Mouse (Mus musculus) heart, postnatal 0 days (tissue): Measurements from ENCODE around the gene Tada2b. TPM values are rescaled to one million over a fixed set of nuclear protein-coding genes. Genes with fewer than 3 reads are reported as not detected.

Source experiments
- ATAC-seq: fragments of 200-750 bp; cut with Nextera tagmentation; 2 replicates; pipeline ENCODE4 v1.8.0; 2017; ENCODE audit warnings: low read depth, moderate number of reproducible peaks, moderate library complexity; ENCODE audit not compliant: insufficient read depth
- DNase-seq: peaks from one replicate; pipeline ENCODE4 v3.0.0-alpha.2; 2016; ENCODE audit warnings: low spot score
- H3K27ac ChIP-seq: fragments of 300-500 bp; sonication (generic); 2 replicates; pipeline ENCODE4 v1.5.1; 2014; ENCODE audit warnings: low read depth, mild to moderate bottlenecking
- H3K27me3 ChIP-seq: fragments of 300-500 bp; sonication (generic); 2 replicates; pipeline ENCODE4 v1.6.1; 2014; ENCODE audit warnings: low read length, mixed read lengths; ENCODE audit not compliant: control insufficient read depth, insufficient read depth
- H3K36me3 ChIP-seq: fragments of 300-500 bp; sonication (generic); replicated peaks from 2 replicates; pipeline ENCODE4 v1.6.1; 2014; ENCODE audit warnings: low read length, mixed read lengths; ENCODE audit not compliant: control insufficient read depth, insufficient read depth
- H3K4me1 ChIP-seq: fragments of 300-500 bp; sonication (generic); 2 replicates; pipeline ENCODE4 v1.6.1; 2014; ENCODE audit warnings: antibody characterized with exemption; ENCODE audit not compliant: control insufficient read depth, insufficient read depth
- H3K4me2 ChIP-seq: fragments of 300-500 bp; sonication (generic); 2 replicates; pipeline ENCODE4 v1.6.1; 2014; ENCODE audit warnings: low read depth, mild to moderate bottlenecking, low read length, moderate library complexity
- H3K4me3 ChIP-seq: fragments of 300-500 bp; sonication (generic); 2 replicates; pipeline ENCODE4 v1.5.1; 2014; ENCODE audit warnings: low read depth, low read length
- H3K9ac ChIP-seq: fragments of 300-500 bp; sonication (generic); replicated peaks from 2 replicates; pipeline ENCODE4 v1.6.1; 2014; ENCODE audit warnings: low read depth, low read length, mixed read lengths
- H3K9me3 ChIP-seq: fragments of 300-500 bp; sonication (generic); replicated peaks from 2 replicates; pipeline ENCODE4 v1.6.1; 2016; ENCODE audit warnings: low read length; ENCODE audit not compliant: control insufficient read depth
- CTCF ChIP-seq: IDR thresholded peaks from 2 replicates; pipeline ENCODE4 v1.5.1; 2016; ENCODE audit warnings: antibody characterized with exemption, control low read depth, low read depth
- EP300 ChIP-seq: IDR thresholded peaks from 2 replicates; pipeline ENCODE4 v1.6.1; 2016; ENCODE audit warnings: antibody characterized with exemption, low read depth
- WGBS: fragments of 180-500 bp; shearing (Covaris S2); extraction: QIAGEN DNeasy Blood & Tissue Kit; methylation state at CpG from one replicate; pipeline ENCODE4 v1.1.7; 2014; 5-methylcytosine and 5-hydroxymethylcytosine counted together
- polyA plus RNA-seq: library from polyadenylated mRNA; unstranded; fragments of >200 nt; fragmentation: Nextera tagmentation; extraction: Ambion mirVana; gene quantifications from 2 replicates; pipeline ENCODE4 v1.2.1, GENCODE M21; 2015
- total RNA-seq: library from RNA; depleted of rRNA; stranded (reverse); fragments of >200 nt; gene quantifications from 2 replicates; pipeline ENCODE4 v1.2.3, GENCODE M21; 2014; ENCODE audit warnings: low replicate concordance

Gene Tada2b
- total and polyA plus RNA-seq, 2 experiments from 2014 or later, result 1.7 to 10.3 TPM

- Histone ChIP-seq H3K27ac (no peak overlapping the region), H3K9ac (no peak overlapping the region), H3K9me3 (no peaks in the 10 kb centered on the region), H3K4me3 (no peak overlapping the region), H3K4me1 (peaks cover 12% of the 10 kb centered on the region; the same call in 1 of the 2 replicates), H3K27me3 (0 out of 2 replicates have a peak, but pooled peaks cover 4% of the 10 kb centered on the region), H3K36me3 (no peaks in the 10 kb centered on the region), H3K4me2 (no peak overlapping the region)
- 17% methylated on average over 7 of the region's 7 CpGs for WGBS
- no peak for DNase-seq
- TF ChIP-seq CTCF (peak; percentile 78), EP300 (no peak)
- no peak for ATAC-seq
These were observed 21.3 kb downstream of the Tada2b start for GRCm38 (mm10) chr5:36462810-36463209.

- Histone ChIP-seq H3K4me2 (no peak overlapping the region), H3K27ac (no peak overlapping the region), H3K4me3 (no peak overlapping the region), H3K9me3 (no peaks in the 10 kb centered on the region), H3K9ac (no peak overlapping the region), H3K27me3 (peaks cover 11% of the 10 kb centered on the region), H3K4me1 (peaks cover 12% of the 10 kb centered on the region; the same call in 1 of the 2 replicates), H3K36me3 (no peaks in the 10 kb centered on the region)
- DNase-seq, result no peak
- no peak for ATAC-seq
- TF ChIP-seq CTCF, result no peak
- TF ChIP-seq EP300, result no peak
- 45% methylated on average over 2 of the region's 2 CpGs for WGBS
These were observed 22.9 kb downstream of the Tada2b start for GRCm38 (mm10) chr5:36461231-36461630.

- no peak overlapping the region for H3K9ac ChIP-seq
- no peak for TF ChIP-seq EP300
- TF ChIP-seq CTCF, result no peak
- H3K4me1 ChIP-seq, result peaks cover 6% of the 10 kb centered on the region; the same call in 1 of the 2 replicates
- no peaks in the 10 kb centered on the region for H3K36me3 ChIP-seq
- DNase-seq (no peak), ATAC-seq (no peak)
- no peaks in the 10 kb centered on the region for H3K9me3 ChIP-seq
- H3K4me3 ChIP-seq, result no peak overlapping the region
- no peak overlapping the region for H3K27ac ChIP-seq
- no peak overlapping the region for H3K4me2 ChIP-seq
- WGBS, result 100% methylated on average over 2 of the region's 2 CpGs
- H3K27me3 ChIP-seq, result peaks cover 16% of the 10 kb centered on the region
These were observed 23.4 kb downstream of the Tada2b start for GRCm38 (mm10) chr5:36460712-36461111.

GRCm38 (mm10) chr5:36458926-36459325 is 25.2 kb downstream of the Tada2b start:
- no peaks in the 10 kb centered on the region for H3K36me3 ChIP-seq
- H3K4me2 ChIP-seq, result no peak overlapping the region
- DNase-seq, result peak; percentile 28
- TF ChIP-seq EP300 (no peak), CTCF (peak; percentile 70)
- no peak overlapping the region for H3K9ac ChIP-seq
- WGBS, result 7% methylated on average over 4 of the region's 4 CpGs
- peaks cover 29% of the 10 kb centered on the region for H3K27me3 ChIP-seq
- ATAC-seq, result no peak
- H3K27ac ChIP-seq, result no peak overlapping the region
- H3K9me3 ChIP-seq, result no peaks in the 10 kb centered on the region
- H3K4me1 ChIP-seq, result peaks cover 4% of the 10 kb centered on the region; the same call in 1 of the 2 replicates
- no peak overlapping the region for H3K4me3 ChIP-seq

GRCm38 (mm10) chr5:36457706-36458105 is 26.4 kb downstream of the Tada2b start:
- WGBS, result 78% methylated on average over 4 of the region's 4 CpGs
- H3K9me3 ChIP-seq, result no peaks in the 10 kb centered on the region
- no peak for ATAC-seq

GRCm38 (mm10) chr5:36452821-36453220 is 31.3 kb downstream of the Tada2b start:
- DNase-seq, result no peak
- no peak for ATAC-seq
- Histone ChIP-seq H3K9me3 (no peaks in the 10 kb centered on the region), H3K27ac (no peak overlapping the region), H3K27me3 (peaks cover 34% of the 10 kb centered on the region), H3K4me2 (no peak overlapping the region), H3K36me3 (no peaks in the 10 kb centered on the region), H3K9ac (no peak overlapping the region), H3K4me3 (no peak overlapping the region), H3K4me1 (peaks cover 25% of the 10 kb centered on the region)
- TF ChIP-seq CTCF, result no peak
- no peak for TF ChIP-seq EP300
- WGBS, result 76% methylated on average over 6 of the region's 6 CpGs

More at GRCm38 (mm10) chr5:36457706-36458105, 26.4 kb downstream of the Tada2b start:
- no peak for TF ChIP-seq EP300
- no peak for TF ChIP-seq CTCF
- Histone ChIP-seq H3K4me1 (peaks cover 4% of the 10 kb centered on the region; the same call in 1 of the 2 replicates), H3K4me2 (no peak overlapping the region), H3K36me3 (no peaks in the 10 kb centered on the region), H3K9ac (no peak overlapping the region), H3K27me3 (peaks cover 29% of the 10 kb centered on the region), H3K4me3 (no peak overlapping the region), H3K27ac (no peak overlapping the region)
- DNase-seq, result no peak
